Mouse (Mus musculus): ENCODE results near the gene Cd300lg. TPM values are rescaled to one million over a fixed set of nuclear protein-coding genes. Genes with fewer than 3 reads are reported as not detected.

The Cd300lg gene
- not detected in 2 replicates for total RNA-seq (2012; rRNA removed)

- no peaks in the 10 kb centered on the region for H3K9me3 ChIP-seq (ENCODE audit: control insufficient read depth, insufficient read depth, low read depth, low read length)
- TF ChIP-seq CHD2 (IDR thresholded peaks at IDR 0.05; ENCODE audit: low read depth, low read length) (no peak), ZC3H11A (IDR thresholded peaks at IDR 0.05; ENCODE audit: borderline replicate concordance, low read depth, low read length) (no peak), ZNF384 (IDR thresholded peaks at IDR 0.05; ENCODE audit: low read depth, low read length) (no peak), MAFK (IDR thresholded peaks at IDR 0.05; ENCODE audit: insufficient read depth, low read depth, low read length) (no peak), HCFC1 (IDR thresholded peaks at IDR 0.05; ENCODE audit: borderline replicate concordance, insufficient read depth, low read length) (no peak)
- DNase-seq (ENCODE audit: low read depth, low spot score): no peak
- in situ Hi-C loops (cut with MboI; ENCODE audit: low sequenced_read_pairs in 2 of 2, unreplicated experiment in 2 of 2): no loop called here
- H3K36me3 ChIP-seq (ENCODE audit: control insufficient read depth, insufficient read depth, low read length, poor library complexity, severe bottlenecking): no peaks in the 10 kb centered on the region
- no peaks in the 10 kb centered on the region; a peak in 1 of 4 replicates for H3K4me1 ChIP-seq (ENCODE audit: control insufficient read depth in 2 of 2, insufficient read depth in 2 of 2, low read length in 2 of 2, poor library complexity in 1 of 2)
- H3K27ac ChIP-seq (ENCODE audit: insufficient read depth, low read depth, low read length, poor library complexity, severe bottlenecking): no peak within 1 kb of the TSS
- H3K4me3 ChIP-seq (ENCODE audit: insufficient read depth in 1 of 2, low read depth in 1 of 2, low read length in 2 of 2, poor library complexity in 1 of 2, severe bottlenecking in 1 of 2): no peak within 1 kb of the TSS
- H3K9ac ChIP-seq (ENCODE audit: insufficient read depth, low read depth, low read length, poor library complexity, severe bottlenecking): no peak within 1 kb of the TSS
Observed at GRCm38 (mm10) chr11:102041350-102041949, at the start of gene Cd300lg. Cd300lg (plus strand) TSS chr11:102041509.

- no peak for DNase-seq (ENCODE audit: low read depth, low spot score)
- no peak overlapping the region for H3K27ac ChIP-seq (ENCODE audit: insufficient read depth, low read depth, low read length, poor library complexity, severe bottlenecking)
- TF ChIP-seq HCFC1 (IDR thresholded peaks at IDR 0.05; ENCODE audit: borderline replicate concordance, insufficient read depth, low read length): no peak
- TF ChIP-seq ZC3H11A (IDR thresholded peaks at IDR 0.05; ENCODE audit: borderline replicate concordance, low read depth, low read length): no peak
- TF ChIP-seq CHD2 (IDR thresholded peaks at IDR 0.05; ENCODE audit: low read depth, low read length): no peak
- no peak for TF ChIP-seq MAFK (IDR thresholded peaks at IDR 0.05; ENCODE audit: insufficient read depth, low read depth, low read length)
- TF ChIP-seq ZNF384 (IDR thresholded peaks at IDR 0.05; ENCODE audit: low read depth, low read length): no peak
- H3K4me3 ChIP-seq (ENCODE audit: insufficient read depth in 1 of 2, low read depth in 1 of 2, low read length in 2 of 2, poor library complexity in 1 of 2, severe bottlenecking in 1 of 2): no peak overlapping the region
- in situ Hi-C loops (cut with MboI; ENCODE audit: low sequenced_read_pairs in 2 of 2, unreplicated experiment in 2 of 2): no loop called here
- H3K9ac ChIP-seq (ENCODE audit: insufficient read depth, low read depth, low read length, poor library complexity, severe bottlenecking): no peak overlapping the region
- no peaks in the 10 kb centered on the region for H3K9me3 ChIP-seq (ENCODE audit: control insufficient read depth, insufficient read depth, low read depth, low read length)
- no peaks in the 10 kb centered on the region for H3K4me1 ChIP-seq (ENCODE audit: control insufficient read depth in 2 of 2, insufficient read depth in 2 of 2, low read length in 2 of 2, poor library complexity in 1 of 2)
- no peaks in the 10 kb centered on the region for H3K36me3 ChIP-seq (ENCODE audit: control insufficient read depth, insufficient read depth, low read length, poor library complexity, severe bottlenecking)
Observed at GRCm38 (mm10) chr11:101991813-101992212, 49.5 kb upstream of the Cd300lg start.

- H3K4me3 ChIP-seq (ENCODE audit: insufficient read depth in 1 of 2, low read depth in 1 of 2, low read length in 2 of 2, poor library complexity in 1 of 2, severe bottlenecking in 1 of 2): no peak overlapping the region
- in situ Hi-C loops (cut with MboI; ENCODE audit: low sequenced_read_pairs in 2 of 2, unreplicated experiment in 2 of 2): no loop called here
- DNase-seq (ENCODE audit: low read depth, low spot score): no peak
- no peak overlapping the region for H3K9ac ChIP-seq (ENCODE audit: insufficient read depth, low read depth, low read length, poor library complexity, severe bottlenecking)
- H3K4me1 ChIP-seq (ENCODE audit: control insufficient read depth in 2 of 2, insufficient read depth in 2 of 2, low read length in 2 of 2, poor library complexity in 1 of 2): no peaks in the 10 kb centered on the region
- H3K9me3 ChIP-seq (ENCODE audit: control insufficient read depth, insufficient read depth, low read depth, low read length): no peaks in the 10 kb centered on the region
- H3K27ac ChIP-seq (ENCODE audit: insufficient read depth, low read depth, low read length, poor library complexity, severe bottlenecking): no peak overlapping the region
- no peaks in the 10 kb centered on the region for H3K36me3 ChIP-seq (ENCODE audit: control insufficient read depth, insufficient read depth, low read length, poor library complexity, severe bottlenecking)
- TF ChIP-seq ZNF384 (IDR thresholded peaks at IDR 0.05; ENCODE audit: low read depth, low read length): no peak
- no peak for TF ChIP-seq CHD2 (IDR thresholded peaks at IDR 0.05; ENCODE audit: low read depth, low read length)
- no peak for TF ChIP-seq ZC3H11A (IDR thresholded peaks at IDR 0.05; ENCODE audit: borderline replicate concordance, low read depth, low read length)
- TF ChIP-seq MAFK (IDR thresholded peaks at IDR 0.05; ENCODE audit: insufficient read depth, low read depth, low read length): no peak
Observed at GRCm38 (mm10) chr11:101992411-101992810, 48.9 kb upstream of the Cd300lg start.

GRCm38 (mm10) chr11:101994100-101994499, 47.2 kb upstream of the Cd300lg start:
- no peak overlapping the region for H3K27ac ChIP-seq (ENCODE audit: insufficient read depth, low read depth, low read length, poor library complexity, severe bottlenecking)
- H3K9ac ChIP-seq (ENCODE audit: insufficient read depth, low read depth, low read length, poor library complexity, severe bottlenecking): no peak overlapping the region
- TF ChIP-seq ZC3H11A (IDR thresholded peaks at IDR 0.05; ENCODE audit: borderline replicate concordance, low read depth, low read length) (no peak), ZNF384 (IDR thresholded peaks at IDR 0.05; ENCODE audit: low read depth, low read length) (no peak), CHD2 (IDR thresholded peaks at IDR 0.05; ENCODE audit: low read depth, low read length) (no peak), HCFC1 (IDR thresholded peaks at IDR 0.05; ENCODE audit: borderline replicate concordance, insufficient read depth, low read length) (no peak), MAFK (IDR thresholded peaks at IDR 0.05; ENCODE audit: insufficient read depth, low read depth, low read length) (no peak)
- no peaks in the 10 kb centered on the region for H3K9me3 ChIP-seq (ENCODE audit: control insufficient read depth, insufficient read depth, low read depth, low read length)
- no peaks in the 10 kb centered on the region for H3K36me3 ChIP-seq (ENCODE audit: control insufficient read depth, insufficient read depth, low read length, poor library complexity, severe bottlenecking)
- H3K4me1 ChIP-seq (ENCODE audit: control insufficient read depth in 2 of 2, insufficient read depth in 2 of 2, low read length in 2 of 2, poor library complexity in 1 of 2): no peaks in the 10 kb centered on the region
- in situ Hi-C loops (cut with MboI; ENCODE audit: low sequenced_read_pairs in 2 of 2, unreplicated experiment in 2 of 2): no loop called here
- no peak for DNase-seq (ENCODE audit: low read depth, low spot score)
- no peak overlapping the region for H3K4me3 ChIP-seq (ENCODE audit: insufficient read depth in 1 of 2, low read depth in 1 of 2, low read length in 2 of 2, poor library complexity in 1 of 2, severe bottlenecking in 1 of 2)
